Comparison of ENCODE assay signal across 8 mouse cellular contexts in the genomic region with DNA sequence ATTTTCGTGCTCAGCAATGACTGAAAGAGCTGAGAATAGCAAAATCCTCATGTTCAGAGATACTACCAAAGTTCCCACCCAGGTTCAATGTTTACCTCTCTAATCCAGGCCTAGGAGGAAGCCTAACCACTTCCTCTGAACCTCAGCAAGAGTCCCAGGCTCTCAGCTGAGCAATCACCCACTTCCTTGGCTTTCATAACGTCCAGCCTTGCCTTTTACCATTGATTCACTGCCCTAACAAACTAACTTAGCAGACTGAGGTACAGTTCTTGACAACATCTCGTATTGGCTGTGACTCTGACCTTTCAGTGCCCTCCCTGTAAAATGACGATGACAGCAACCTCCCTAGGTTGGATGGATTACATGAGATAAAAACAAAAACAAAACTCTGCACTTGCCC. TPM values are rescaled to one million over a fixed set of nuclear protein-coding genes. Genes with fewer than 3 reads are reported as not detected.
DNase-seq lines count a peak whose midpoint lies in the region; ATAC-seq and TF ChIP-seq lines count a peak whose summit lies in the region.

No protein-coding gene starts in this region.

- H3K36me3 ChIP-seq in kidney, embryonic 16.5 days (ENCODE audit: insufficient read depth, low read length), result no peaks in the 10 kb centered on the region
- H3K36me3 ChIP-seq in midbrain, embryonic 15.5 days (replicated peaks), result no peaks in the 10 kb centered on the region

- peak overlapping the region; percentile 48; the same call in 1 of the 2 replicates for H3K27ac ChIP-seq in kidney, embryonic 16.5 days (ENCODE audit: low read length)
- H3K27ac ChIP-seq in cortical plate, adult 2 months (ENCODE audit: insufficient read depth, low read length), result peak overlapping the region; percentile 2; the same call in 1 of the 2 replicates
- H3K27ac ChIP-seq in midbrain, embryonic 15.5 days, result no peak overlapping the region; the same call in 1 of the 2 replicates

- no peak for ATAC-seq in kidney, embryonic 16.5 days (ENCODE audit: low FRiP score, low TSS enrichment)
- ATAC-seq in inflammation-experienced regulatory T-cells, adult 6 months, result peak; percentile 76
- no peak for ATAC-seq in midbrain, embryonic 15.5 days (replicated peaks)

- no peak for DNase-seq in kidney, postnatal 25 days
- no peak for DNase-seq in layer of hippocampus, adult 11-12 months (ENCODE audit: low spot score)
- DNase-seq in cerebellum, adult 11-12 months, result no peak
- DNase-seq in testis, postnatal 14 days (ENCODE audit: low spot score), result no peak

- WGBS in kidney, embryonic 16.5 days, result 33% methylated on average over 4 of the region's 4 CpGs
- WGBS in midbrain, embryonic 15.5 days, result 48% methylated on average over 4 of the region's 4 CpGs

- peaks cover 23% of the 10 kb centered on the region for H3K4me1 ChIP-seq in kidney, embryonic 16.5 days (ENCODE audit: insufficient read depth, low read length)
- peaks cover 11% of the 10 kb centered on the region; the same call in 1 of the 2 replicates for H3K4me1 ChIP-seq in cortical plate, adult 2 months (ENCODE audit: control insufficient read depth, insufficient read depth, low read length)
- peaks cover 38% of the 10 kb centered on the region for H3K4me1 ChIP-seq in midbrain, embryonic 15.5 days

- no peaks in the 10 kb centered on the region for H3K9me3 ChIP-seq in kidney, embryonic 16.5 days (ENCODE audit: low read length)
- H3K9me3 ChIP-seq in midbrain, embryonic 15.5 days, result no peaks in the 10 kb centered on the region

- H3K9ac ChIP-seq in kidney, embryonic 16.5 days (replicated peaks; ENCODE audit: low read length), result peak overlapping the region; percentile 14; the same call in 1 of the 2 replicates
- peak overlapping the region; percentile 98 for H3K9ac ChIP-seq in midbrain, embryonic 15.5 days

- peak overlapping the region; percentile 86 for H3K4me2 ChIP-seq in kidney, embryonic 16.5 days (replicated peaks; ENCODE audit: low read depth, low read length)
- H3K4me2 ChIP-seq in midbrain, embryonic 15.5 days, result peak overlapping the region; percentile 72

- no peak for TF ChIP-seq CTCF in cortical plate, adult 2 months (IDR thresholded peaks at IDR 0.05; ENCODE audit: extremely low read depth, insufficient read depth, low read length)

- H3K27me3 ChIP-seq in kidney, embryonic 16.5 days (ENCODE audit: insufficient read depth, low read length), result no peaks in the 10 kb centered on the region
- no peaks in the 10 kb centered on the region for H3K27me3 ChIP-seq in midbrain, embryonic 15.5 days (replicated peaks)

- TF ChIP-seq POLR2A in cortical plate, adult 2 months (IDR thresholded peaks at IDR 0.05; ENCODE audit: extremely low read depth, insufficient read depth, low read length), result no peak

- peak overlapping the region; percentile 86 for H3K4me3 ChIP-seq in kidney, embryonic 16.5 days (ENCODE audit: low read length)
- peak overlapping the region; percentile 65 for H3K4me3 ChIP-seq in cortical plate, adult 2 months (ENCODE audit: insufficient read depth, low read length)
- peak overlapping the region; percentile 95 for H3K4me3 ChIP-seq in midbrain, embryonic 15.5 days

RNA-seq across cellular contexts. Expression of a gene that starts 2.0 kb away (rescaled TPM):
- 30.1 and 30.5 TPM in 2 replicates for polyA plus RNA-seq in kidney, embryonic 16.5 days (2015; fragmentation: Nextera tagmentation; extraction: Ambion mirVana)
- polyA plus RNA-seq in cortical plate, adult 2 months (2012; rRNA removed), result 78.2 and 86.5 TPM in 2 replicates
- polyA plus RNA-seq in inflammation-experienced regulatory T-cells, adult 6 months (2017; shearing (Covaris generic)), result 10 to 100 TPM; 41.5 to 56.4 (median 51.1) TPM
- 85.5 and 91.5 TPM in 2 replicates for polyA plus RNA-seq in midbrain, embryonic 15.5 days (2015; fragmentation: Nextera tagmentation; extraction: Ambion mirVana)

RNA-seq across cellular contexts. Expression of a gene that starts 38.5 kb away (rescaled TPM):
- 69.3 and 78.6 TPM in 2 replicates for polyA plus RNA-seq in kidney, embryonic 16.5 days (2015; fragmentation: Nextera tagmentation; extraction: Ambion mirVana)
- polyA plus RNA-seq in cortical plate, adult 2 months (2012; rRNA removed), result 42.6 and 47.3 TPM in 2 replicates
- polyA plus RNA-seq in inflammation-experienced regulatory T-cells, adult 6 months (2017; shearing (Covaris generic)), result 10 to 100 TPM; 60.2 to 83.6 (median 75.5) TPM
- polyA plus RNA-seq in midbrain, embryonic 15.5 days (2015; fragmentation: Nextera tagmentation; extraction: Ambion mirVana), result 68.0 and 69.7 TPM in 2 replicates
